Mouse (Mus musculus) embryo, embryonic 11 days (tissue): ENCODE measurements at regions not wholly inside any gene's neighbourhood (a gene's known extent, or its start where the extent isn't known, plus 50 kb on each side); places are given as distances from the start of the nearest gene placed in this dataset.

Source experiments
- DNase-seq: peaks from one replicate; pipeline ENCODE4 v3.0.0-alpha.2; 2015

- DNase-seq: no peak
Observed at GRCm38 (mm10) chr3:19458386-19458785, 170.1 kb downstream of the 1700064H15Rik start.

- DNase-seq: no peak
Observed at GRCm38 (mm10) chr3:19457431-19457830, 171.0 kb downstream of the 1700064H15Rik start.

- no peak for DNase-seq
Observed at GRCm38 (mm10) chr3:19455838-19456448, 172.5 kb downstream of the 1700064H15Rik start.

GRCm38 (mm10) chr3:19451022-19451421 lies 177.5 kb downstream of the 1700064H15Rik start:
- peak; percentile 34 for DNase-seq

GRCm38 (mm10) chr3:19448931-19449330 lies 179.5 kb downstream of the 1700064H15Rik start:
- DNase-seq: no peak

- no peak for DNase-seq
Observed at GRCm38 (mm10) chr3:19448192-19448591, 180.3 kb downstream of the 1700064H15Rik start.

- DNase-seq: no peak
Observed at GRCm38 (mm10) chr3:19447733-19448132, 180.7 kb downstream of the 1700064H15Rik start.

- DNase-seq: no peak
Observed at GRCm38 (mm10) chr3:19444914-19445313, 183.6 kb downstream of the 1700064H15Rik start.

- DNase-seq: no peak
Observed at GRCm38 (mm10) chr3:19441827-19442226, 186.7 kb downstream of the 1700064H15Rik start.

- DNase-seq: no peak
Observed at GRCm38 (mm10) chr3:19430159-19430558, 198.3 kb downstream of the 1700064H15Rik start.

- DNase-seq: no peak
Observed at GRCm38 (mm10) chr3:19429422-19430076, 198.9 kb downstream of the 1700064H15Rik start.

- DNase-seq: no peak
Observed at GRCm38 (mm10) chr3:19429010-19429409, 199.5 kb downstream of the 1700064H15Rik start.

GRCm38 (mm10) chr3:19426130-19426556 lies 202.3 kb downstream of the 1700064H15Rik start:
- peak; percentile 11 for DNase-seq

- DNase-seq: no peak
Observed at GRCm38 (mm10) chr3:19425322-19425721, 203.2 kb downstream of the 1700064H15Rik start.

GRCm38 (mm10) chr3:19424384-19424783 lies 204.1 kb downstream of the 1700064H15Rik start:
- no peak for DNase-seq

- DNase-seq: no peak
Observed at GRCm38 (mm10) chr3:19421430-19421944, 207.0 kb downstream of the 1700064H15Rik start.

GRCm38 (mm10) chr3:19420912-19421311 lies 207.6 kb downstream of the 1700064H15Rik start:
- no peak for DNase-seq

- DNase-seq: no peak
Observed at GRCm38 (mm10) chr3:19410938-19411515, 217.4 kb downstream of the 1700064H15Rik start.

- no peak for DNase-seq
Observed at GRCm38 (mm10) chr3:19408283-19408682, 220.2 kb downstream of the 1700064H15Rik start.

GRCm38 (mm10) chr3:19407591-19408090 lies 220.8 kb downstream of the 1700064H15Rik start:
- DNase-seq: no peak

- peak; percentile 55 for DNase-seq
Observed at GRCm38 (mm10) chr3:19406351-19407151, 221.9 kb downstream of the 1700064H15Rik start.

- no peak for DNase-seq
Observed at GRCm38 (mm10) chr3:19385675-19386074, 242.8 kb downstream of the 1700064H15Rik start.

- DNase-seq: no peak
Observed at GRCm38 (mm10) chr3:19368998-19369397, 259.5 kb downstream of the 1700064H15Rik start.
